Comparison of ENCODE assay signal across 11 mouse cellular contexts in genomic region chr4:32916689-32917385, GRCm38 (mm10). TPM values are rescaled to one million over a fixed set of nuclear protein-coding genes. Genes with fewer than 3 reads are reported as not detected.
DNase-seq lines count a peak whose midpoint lies in the region; ATAC-seq and TF ChIP-seq lines count a peak whose summit lies in the region.
"Had no signal": no experiment of that assay in that cellular context is flagged by ENCODE, and none has a peak within 500 bp of the region (broad histone marks: within the 10 kb centered on the region; RNA-seq: fewer than 3 reads in every experiment).

No protein-coding gene starts in this region.

- intact Hi-C loops in gastrocnemius, postnatal 36 days (cut with DNase I), result no loop called here

- no peaks in the 10 kb centered on the region for H3K27me3 ChIP-seq in lung, postnatal 0 days (replicated peaks; ENCODE audit: insufficient read depth, low read length)
- H3K27me3 ChIP-seq in hindbrain, embryonic 13.5 days, result no peaks in the 10 kb centered on the region
- H3K27me3 ChIP-seq: limb, embryonic 13.5 days had no signal

- WGBS in lung, postnatal 0 days, result 42% methylated on average over 6 of the region's 6 CpGs
- 53% methylated on average over 6 of the region's 6 CpGs for WGBS in hindbrain, embryonic 13.5 days
- 73% methylated on average over 6 of the region's 6 CpGs for WGBS in olfactory bulb, adult 2 months

- no peak for TF ChIP-seq CTCF in lung, postnatal 0 days (IDR thresholded peaks at IDR 0.05)
- no peak for TF ChIP-seq CTCF in olfactory bulb, adult 2 months (IDR thresholded peaks at IDR 0.05; ENCODE audit: insufficient read depth, low read depth, low read length)

- no peak overlapping the region for H3K9ac ChIP-seq in lung, postnatal 0 days (replicated peaks; ENCODE audit: low read depth)
- H3K9ac ChIP-seq in hindbrain, embryonic 13.5 days, result no peak overlapping the region
- H3K9ac ChIP-seq: limb, embryonic 13.5 days had no signal

- H3K4me3 ChIP-seq in lung, postnatal 0 days (ENCODE audit: low read depth, low read length), result no peak overlapping the region
- H3K4me3 ChIP-seq in hindbrain, embryonic 13.5 days, result no peak overlapping the region
- no peak overlapping the region for H3K4me3 ChIP-seq in olfactory bulb, adult 2 months (ENCODE audit: insufficient read depth, low read depth, low read length)
- H3K4me3 ChIP-seq: limb, embryonic 13.5 days had no signal

- TF ChIP-seq POLR2A in olfactory bulb, adult 2 months (IDR thresholded peaks at IDR 0.05; ENCODE audit: insufficient read depth, low read depth, low read length), result no peak

- H3K9me3 ChIP-seq in lung, postnatal 0 days (ENCODE audit: low read length), result no peaks in the 10 kb centered on the region
- no peaks in the 10 kb centered on the region for H3K9me3 ChIP-seq in hindbrain, embryonic 13.5 days
- H3K9me3 ChIP-seq: limb, embryonic 13.5 days had no signal

- no peak for TF ChIP-seq EP300 in lung, postnatal 0 days (IDR thresholded peaks at IDR 0.05)

- no peak overlapping the region for H3K4me2 ChIP-seq in lung, postnatal 0 days (replicated peaks; ENCODE audit: low read depth, low read length)
- H3K4me2 ChIP-seq in hindbrain, embryonic 13.5 days, result no peak overlapping the region
- H3K4me2 ChIP-seq: limb, embryonic 13.5 days had no signal

- peak; percentile 59 for ATAC-seq in lung, postnatal 0 days
- ATAC-seq in hindbrain, embryonic 13.5 days (ENCODE audit: low FRiP score), result no peak

- no peaks in the 10 kb centered on the region for H3K36me3 ChIP-seq in lung, postnatal 0 days (ENCODE audit: insufficient read depth, low read length)
- no peaks in the 10 kb centered on the region for H3K36me3 ChIP-seq in hindbrain, embryonic 13.5 days
- H3K36me3 ChIP-seq: limb, embryonic 13.5 days had no signal

- no peaks in the 10 kb centered on the region for H3K4me1 ChIP-seq in lung, postnatal 0 days (ENCODE audit: insufficient read depth, low read depth, low read length)
- peaks cover 39% of the 10 kb centered on the region for H3K4me1 ChIP-seq in hindbrain, embryonic 13.5 days (replicated peaks)
- H3K4me1 ChIP-seq in olfactory bulb, adult 2 months (ENCODE audit: control insufficient read depth, insufficient read depth, low read length), result peaks cover 36% of the 10 kb centered on the region
- H3K4me1 ChIP-seq: limb, embryonic 13.5 days had no signal

- no peak overlapping the region for H3K27ac ChIP-seq in lung, postnatal 0 days (ENCODE audit: low read length)
- peak overlapping the region; percentile 80 for H3K27ac ChIP-seq in hindbrain, embryonic 13.5 days
- peak overlapping the region; percentile 79 for H3K27ac ChIP-seq in olfactory bulb, adult 2 months (ENCODE audit: insufficient read depth, low read depth, low read length)
- H3K27ac ChIP-seq: limb, embryonic 13.5 days had no signal

- no peak for DNase-seq in lung, postnatal 0 days (ENCODE audit: low spot score)
- DNase-seq in lung, postnatal 25 days (ENCODE audit: low spot score), result no peak
- DNase-seq in kidney, postnatal 10 days, result peak; percentile 15
- no peak for DNase-seq in gastrocnemius, postnatal 36 days
- no peak for DNase-seq in frontal cortex, postnatal 25 days (ENCODE audit: low spot score in 2 of 2)
- DNase-seq in frontal cortex, adult 2 months (ENCODE audit: extremely low spot score in 1 of 2, low spot score in 1 of 2), result no peak
- DNase-seq: adrenal gland, postnatal 10 days; right cerebral cortex, postnatal 4 days had no signal

RNA-seq across cellular contexts. Expression of gene Ankrd6, which starts 33.8 kb away (rescaled TPM):
- 1.2 and 1.3 TPM in 2 replicates for polyA plus RNA-seq in lung, postnatal 0 days (2015; fragmentation: Nextera tagmentation; extraction: Ambion mirVana)
- 19.0 and 22.4 TPM in 2 replicates for polyA plus RNA-seq in hindbrain, embryonic 13.5 days (2015; fragmentation: Nextera tagmentation; extraction: Ambion mirVana)
- polyA plus RNA-seq in olfactory bulb, adult 2 months (2012; ENCODE audit: insufficient read depth, insufficient read length, low replicate concordance, missing spikeins), result 105 TPM in 1 of 2 replicates, not detected in the other
- 1 to 10 TPM; 3.3 to 4.1 TPM for total RNA-seq in gastrocnemius, postnatal 36 days (2021)
- 31.0 and 31.3 TPM in 2 replicates for polyA plus RNA-seq in frontal cortex, adult 2 months (2012; rRNA removed)
